Mouse (Mus musculus): Measurements from ENCODE around the gene Hagh. TPM values are rescaled to one million over a fixed set of nuclear protein-coding genes. Genes with fewer than 3 reads are reported as not detected.

Gene Hagh
- polyA plus RNA-seq, 1 experiment from 2014 or later: 65.8 TPM

GRCm38 (mm10) chr17:24900014-24900413 is 60.1 kb downstream of the Hagh start:
- DNase-seq (ENCODE audit: low spot score): no peak

- no peak for DNase-seq (ENCODE audit: low spot score)
Observed at GRCm38 (mm10) chr17:24902124-24902523, 62.2 kb downstream of the Hagh start.

- no peak for DNase-seq (ENCODE audit: low spot score)
Observed at GRCm38 (mm10) chr17:24902671-24903474, 62.9 kb downstream of the Hagh start.

- no peak for DNase-seq (ENCODE audit: low spot score)
Observed at GRCm38 (mm10) chr17:24903767-24904166, 63.8 kb downstream of the Hagh start.

GRCm38 (mm10) chr17:24907591-24907990 is 67.6 kb downstream of the Hagh start:
- no peak for DNase-seq (ENCODE audit: low spot score)

- no peak for DNase-seq (ENCODE audit: low spot score)
Observed at GRCm38 (mm10) chr17:24913984-24914383, 74.0 kb downstream of the Hagh start.

Other genes with a start within 250 kb of the Hagh start
- gene Tsc2, start 207.5 kb upstream of the Hagh start, polyA plus RNA-seq (2015; fragmentation: Nextera tagmentation; extraction: Ambion mirVana): 25.0 and 26.0 TPM in 2 replicates
- gene Nthl1, start 207.5 kb upstream of the Hagh start, polyA plus RNA-seq (2015; fragmentation: Nextera tagmentation; extraction: Ambion mirVana): 8.2 and 10.4 TPM in 2 replicates
- 11.3 and 11.9 TPM in 2 replicates for gene Slc9a3r2, start 189.8 kb upstream of the Hagh start, polyA plus RNA-seq (2015; fragmentation: Nextera tagmentation; extraction: Ambion mirVana)
- 0.21 TPM in 1 of 2 replicates, not detected in the other for gene Npw, start 181.7 kb upstream of the Hagh start, polyA plus RNA-seq (2015; fragmentation: Nextera tagmentation; extraction: Ambion mirVana)
- 11.6 and 14.5 TPM in 2 replicates for gene Zfp598, start 170.5 kb upstream of the Hagh start, polyA plus RNA-seq (2015; fragmentation: Nextera tagmentation; extraction: Ambion mirVana)
- gene Syngr3, start 150.2 kb upstream of the Hagh start, polyA plus RNA-seq (2015; fragmentation: Nextera tagmentation; extraction: Ambion mirVana): 0.09 and 0.13 TPM in 2 replicates
- 36.0 and 36.2 TPM in 2 replicates for gene Gfer, start 144.0 kb upstream of the Hagh start, polyA plus RNA-seq (2015; fragmentation: Nextera tagmentation; extraction: Ambion mirVana)
- 2.3 and 3.0 TPM in 2 replicates for gene Noxo1, start 143.9 kb upstream of the Hagh start, polyA plus RNA-seq (2015; fragmentation: Nextera tagmentation; extraction: Ambion mirVana)
- 65.9 TPM in 2 replicates for gene Tbl3, start 132.5 kb upstream of the Hagh start, polyA plus RNA-seq (2015; fragmentation: Nextera tagmentation; extraction: Ambion mirVana)
- 0.13 TPM in 1 of 2 replicates, not detected in the other for gene Rnf151, start 122.1 kb upstream of the Hagh start, polyA plus RNA-seq (2015; fragmentation: Nextera tagmentation; extraction: Ambion mirVana)
- gene Rps2, start 122.0 kb upstream of the Hagh start, polyA plus RNA-seq (2015; fragmentation: Nextera tagmentation; extraction: Ambion mirVana): 1,372 and 1,374 TPM in 2 replicates
- 304 and 335 TPM in 2 replicates for gene Ndufb10, start 115.7 kb upstream of the Hagh start, polyA plus RNA-seq (2015; fragmentation: Nextera tagmentation; extraction: Ambion mirVana)
- 0.82 and 1.6 TPM in 2 replicates for gene Rpl3l, start 112.3 kb upstream of the Hagh start, polyA plus RNA-seq (2015; fragmentation: Nextera tagmentation; extraction: Ambion mirVana)
- gene Msrb1, start 103.5 kb upstream of the Hagh start, polyA plus RNA-seq (2015; fragmentation: Nextera tagmentation; extraction: Ambion mirVana): 48.7 and 53.4 TPM in 2 replicates
- 0.25 and 0.40 TPM in 2 replicates for gene Hs3st6, start 87.2 kb upstream of the Hagh start, polyA plus RNA-seq (2015; fragmentation: Nextera tagmentation; extraction: Ambion mirVana)
- gene Meiob, start 35.9 kb upstream of the Hagh start, polyA plus RNA-seq (2015; fragmentation: Nextera tagmentation; extraction: Ambion mirVana): 0.17 and 0.23 TPM in 2 replicates
- 11.0 and 12.8 TPM in 2 replicates for gene Fahd1, start 10.2 kb downstream of the Hagh start, polyA plus RNA-seq (2015; fragmentation: Nextera tagmentation; extraction: Ambion mirVana)
- gene Igfals, start 25.9 kb downstream of the Hagh start, polyA plus RNA-seq (2015; fragmentation: Nextera tagmentation; extraction: Ambion mirVana): 2.1 and 2.4 TPM in 2 replicates
- gene Nubp2, start 46.2 kb downstream of the Hagh start, polyA plus RNA-seq (2015; fragmentation: Nextera tagmentation; extraction: Ambion mirVana): 109 and 112 TPM in 2 replicates
- 89.2 and 97.8 TPM in 2 replicates for gene Spsb3, start 46.5 kb downstream of the Hagh start, polyA plus RNA-seq (2015; fragmentation: Nextera tagmentation; extraction: Ambion mirVana)
- gene Eme2, start 54.9 kb downstream of the Hagh start, polyA plus RNA-seq (2015; fragmentation: Nextera tagmentation; extraction: Ambion mirVana): 19.9 and 24.9 TPM in 2 replicates
- 128 and 136 TPM in 2 replicates for gene Mrps34, start 55.0 kb downstream of the Hagh start, polyA plus RNA-seq (2015; fragmentation: Nextera tagmentation; extraction: Ambion mirVana)
- gene Nme3, start 56.4 kb downstream of the Hagh start, polyA plus RNA-seq (2015; fragmentation: Nextera tagmentation; extraction: Ambion mirVana): 47.7 and 57.2 TPM in 2 replicates
- 15.3 and 18.3 TPM in 2 replicates for gene Mapk8ip3, start 96.8 kb downstream of the Hagh start, polyA plus RNA-seq (2015; fragmentation: Nextera tagmentation; extraction: Ambion mirVana)
- 54.0 and 55.2 TPM in 2 replicates for gene Jpt2, start 120.5 kb downstream of the Hagh start, polyA plus RNA-seq (2015; fragmentation: Nextera tagmentation; extraction: Ambion mirVana)
- 4.7 and 5.4 TPM in 2 replicates for gene Cramp1l, start 175.6 kb downstream of the Hagh start, polyA plus RNA-seq (2015; fragmentation: Nextera tagmentation; extraction: Ambion mirVana)
- 10.6 and 11.7 TPM in 2 replicates for gene Ift140, start 175.9 kb downstream of the Hagh start, polyA plus RNA-seq (2015; fragmentation: Nextera tagmentation; extraction: Ambion mirVana)
- gene Tmem204, start 243.4 kb downstream of the Hagh start, polyA plus RNA-seq (2015; fragmentation: Nextera tagmentation; extraction: Ambion mirVana): 5.5 and 6.0 TPM in 2 replicates

Measured in thymus, postnatal 0 days (tissue).